Mouse (Mus musculus) ES-Bruce4 (cell line): ENCODE data around the gene Trp53bp1.

Experiments used
- CTCF ChIP-seq: IDR thresholded peaks from one replicate; pipeline ENCODE4 v1.8.1; 2011; ENCODE audit warnings: low read depth, low read length
- EP300 ChIP-seq: IDR thresholded peaks from 2 replicates; pipeline ENCODE4 v1.6.1; 2011; ENCODE audit warnings: low read depth, low read length; ENCODE audit not compliant: insufficient read depth
- POLR2A ChIP-seq: IDR thresholded peaks from one replicate; pipeline ENCODE4 v1.8.1; 2011; ENCODE audit warnings: low read length; ENCODE audit not compliant: insufficient read depth

GRCm38 (mm10) chr2:121170481-121170971 lies 100.7 kb downstream of the Trp53bp1 start, which contains the start of gene Tubgcp4:
- TF ChIP-seq POLR2A (no peak), EP300 (no peak), CTCF (no peak)
